Mouse (Mus musculus) cerebellum, adult 2 months (tissue): ENCODE results near the gene Ndufv1.
"Not testable (repeated sequence)": the region's sequence is repeated elsewhere in the genome, so short reads cannot be mapped to it uniquely, and the experiment has no call there.

Source experiments
- CTCF ChIP-seq: fragments of 200-500 bp; IDR thresholded peaks from 2 replicates; pipeline ENCODE4 v1.5.1; 2011; ENCODE audit warnings: low read depth, mild to moderate bottlenecking, control low read depth, low read length, moderate library complexity, borderline replicate concordance; ENCODE audit not compliant: insufficient read depth
- POLR2A ChIP-seq: fragments of 200-500 bp; IDR thresholded peaks from 2 replicates; pipeline ENCODE4 v1.6.1; 2011; ENCODE audit warnings: low read length, control low read depth, borderline replicate concordance; ENCODE audit not compliant: insufficient read depth

DNA sequence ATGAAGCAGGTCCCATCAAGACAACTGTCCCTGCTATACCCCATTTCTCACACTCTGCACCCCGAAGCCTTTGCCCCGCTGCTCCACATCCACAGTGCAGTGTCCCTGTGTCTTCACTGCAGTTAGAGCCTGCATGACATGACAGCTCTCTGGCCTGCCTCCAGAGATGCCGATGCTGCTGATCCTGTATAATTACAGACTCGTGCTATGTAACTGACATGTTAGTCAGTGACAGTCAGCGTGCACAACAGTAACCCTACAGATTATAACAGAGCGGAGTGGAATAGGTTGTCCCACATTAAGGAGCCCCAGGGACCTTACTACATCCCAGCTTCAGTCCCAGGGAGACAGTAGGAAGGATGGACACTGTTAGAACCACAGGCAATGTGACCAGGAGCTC, 38.0 kb downstream of the Ndufv1 start:
- TF ChIP-seq CTCF, POLR2A: not testable (repeated sequence)
